Mouse (Mus musculus) testis, adult 2 months (tissue): Measurements from ENCODE around the gene Tpcn1.

ENCODE experiments used
- CTCF ChIP-seq: fragments of 200-500 bp; IDR thresholded peaks from 2 replicates; pipeline ENCODE4 v1.5.1; 2012; ENCODE audit warnings: low read depth, mild to moderate bottlenecking, inconsistent platforms, low read length, moderate library complexity; ENCODE audit not compliant: control insufficient read depth, insufficient read depth, insufficient replicate concordance
- POLR2A ChIP-seq: fragments of 200-500 bp; IDR thresholded peaks from 2 replicates; pipeline ENCODE4 v1.6.1; 2012; ENCODE audit warnings: low read depth, mild to moderate bottlenecking, inconsistent platforms, low read length, moderate library complexity; ENCODE audit not compliant: control insufficient read depth

DNA sequence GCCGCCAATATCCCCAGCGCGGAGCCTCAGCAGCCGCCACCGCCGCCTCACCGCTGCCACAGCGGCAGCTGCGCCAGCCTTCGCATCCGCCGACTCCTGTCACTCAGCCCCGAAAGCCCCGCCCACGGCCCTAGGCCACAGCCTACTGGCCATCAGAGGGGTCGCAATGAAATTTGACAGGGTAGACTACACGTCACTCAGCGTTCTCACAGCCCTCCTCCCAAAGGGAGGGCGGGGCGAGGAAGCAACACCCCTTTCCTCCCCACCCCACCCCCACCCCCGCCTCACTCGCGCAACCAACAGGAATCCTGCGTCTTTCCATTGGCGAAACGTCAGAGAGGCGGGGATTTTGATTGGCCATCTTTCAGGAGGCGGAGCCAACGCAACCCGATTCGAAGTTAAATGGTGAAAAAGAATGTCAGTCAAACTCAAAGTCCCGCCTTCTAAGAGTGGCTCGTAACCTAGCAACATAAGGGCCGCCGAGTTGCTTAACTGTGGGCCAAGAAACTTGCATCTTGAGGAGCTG lies at the start of gene Tpcn1, which contains the start of gene Iqcd:
- no peak for TF ChIP-seq CTCF
- TF ChIP-seq POLR2A = peak; percentile 75
